Mouse (Mus musculus) embryo, embryonic 11.5 days (tissue): ENCODE measurements around the gene Mta3.

Source experiments
- DNase-seq: peaks from one replicate; pipeline ENCODE4 v3.0.0-alpha.2; 2012; ENCODE audit warnings: low read depth, low spot score

Gene Mta3

GRCm38 (mm10) chr17:83809197-83809829 lies 103.3 kb downstream of the Mta3 start:
- DNase-seq = no peak

GRCm38 (mm10) chr17:83810285-83810684 lies 104.3 kb downstream of the Mta3 start:
- no peak for DNase-seq

- DNase-seq = no peak
These were observed 106.4 kb downstream of the Mta3 start for GRCm38 (mm10) chr17:83812200-83812944.

- no peak for DNase-seq
These were observed 107.1 kb downstream of the Mta3 start for GRCm38 (mm10) chr17:83813050-83813449.

GRCm38 (mm10) chr17:83816996-83817395 lies 111.0 kb downstream of the Mta3 start:
- DNase-seq = no peak

GRCm38 (mm10) chr17:83819503-83819902 lies 113.5 kb downstream of the Mta3 start:
- no peak for DNase-seq

- no peak for DNase-seq
These were observed 114.7 kb downstream of the Mta3 start for GRCm38 (mm10) chr17:83820701-83821100.

- DNase-seq = no peak
These were observed 115.9 kb downstream of the Mta3 start for GRCm38 (mm10) chr17:83821876-83822275.

GRCm38 (mm10) chr17:83823835-83824234 lies 117.9 kb downstream of the Mta3 start:
- DNase-seq = no peak

GRCm38 (mm10) chr17:83829356-83829755 lies 123.4 kb downstream of the Mta3 start:
- DNase-seq = no peak

- no peak for DNase-seq
These were observed 124.8 kb downstream of the Mta3 start for GRCm38 (mm10) chr17:83830616-83831292.

GRCm38 (mm10) chr17:83834120-83834519 lies 128.2 kb downstream of the Mta3 start:
- DNase-seq = no peak

- DNase-seq = no peak
These were observed 130.1 kb downstream of the Mta3 start for GRCm38 (mm10) chr17:83836048-83836447.

- no peak for DNase-seq
These were observed 131.8 kb downstream of the Mta3 start for GRCm38 (mm10) chr17:83837659-83838190.

GRCm38 (mm10) chr17:83839132-83839531 lies 133.2 kb downstream of the Mta3 start:
- no peak for DNase-seq

GRCm38 (mm10) chr17:83841011-83841410 lies 135.0 kb downstream of the Mta3 start:
- no peak for DNase-seq

- DNase-seq = no peak
These were observed 137.8 kb downstream of the Mta3 start for GRCm38 (mm10) chr17:83843780-83844179.

- no peak for DNase-seq
These were observed 139.6 kb downstream of the Mta3 start for GRCm38 (mm10) chr17:83845538-83845937.

GRCm38 (mm10) chr17:83846301-83847021 lies 140.5 kb downstream of the Mta3 start:
- no peak for DNase-seq

GRCm38 (mm10) chr17:83847100-83847499 lies 141.1 kb downstream of the Mta3 start:
- no peak for DNase-seq

- DNase-seq = no peak
These were observed 141.9 kb downstream of the Mta3 start, which contains the start of gene Haao for GRCm38 (mm10) chr17:83847815-83848214. Haao (minus strand) TSS chr17:83847963.

- no peak for DNase-seq
These were observed 142.5 kb downstream of the Mta3 start for GRCm38 (mm10) chr17:83848482-83848881.
